Mouse (Mus musculus) heart, adult 18-20 months (tissue): ENCODE results near the gene Ppp1r35. TPM values are rescaled to one million over a fixed set of nuclear protein-coding genes. Genes with fewer than 3 reads are reported as not detected.
"Not testable (repeated sequence)": the region's sequence is repeated elsewhere in the genome, so short reads cannot be mapped to it uniquely, and the experiment has no call there.

ENCODE experiments used
- DNase-seq, 2 experiments: peaks; one replicate each; pipeline ENCODE4 v3.0.0; 2021 to 2022; ENCODE audit warnings: mixed read lengths in 1 of 2
- long read RNA-seq, 2 experiments: library from polyadenylated mRNA; stranded (forward); transcript quantifications; one replicate each; pipeline ENCODE4 v2.0.0; 2021
- total RNA-seq, 2 experiments: library from RNA; stranded (reverse); gene quantifications; 2 replicates each; pipeline ENCODE4 v1.2.3; 2021

The Ppp1r35 gene
- 10 to 100 TPM in 1 of 2 experiments, 1 to 10 TPM in 1; 9.9 to 12.0 TPM for total RNA-seq
- long read RNA-seq, experiment 1, transcript Ppp1r35-201 (4 exons, 956 nt): major isoform, 6 of 11 reads
- long read RNA-seq, experiment 1, partial matches to known transcripts: 1 of 11 reads
- long read RNA-seq, experiment 1, other reads (novel, unspliced or antisense): 4 of 11 reads
- long read RNA-seq, experiment 2, transcript Ppp1r35-201 (4 exons, 956 nt): major isoform, 5 of 10 reads
- long read RNA-seq, experiment 2, partial matches to known transcripts: 4 of 10 reads
- long read RNA-seq, experiment 2, other reads (novel, unspliced or antisense): 1 of 10 reads

DNA sequence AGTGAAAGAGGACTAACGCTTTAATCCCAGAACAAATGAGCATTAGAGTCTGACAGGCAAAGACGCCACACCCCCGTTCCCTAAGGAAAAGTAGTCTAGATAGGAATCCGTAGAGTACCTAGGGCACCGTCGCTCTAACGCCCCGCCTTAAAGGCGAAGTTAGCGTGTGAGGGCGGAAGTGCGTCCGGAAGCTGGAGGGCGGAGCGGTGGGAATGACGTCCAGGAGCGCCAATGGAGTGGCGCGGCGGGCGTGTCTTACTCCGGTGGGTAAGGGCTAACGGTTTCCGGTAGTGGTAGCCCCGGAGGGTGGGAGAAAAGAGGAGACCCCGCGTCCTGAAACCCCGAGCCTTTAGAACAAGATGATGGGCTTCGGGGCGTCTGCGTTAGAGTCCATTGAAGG, at the start of gene Ppp1r35:
Ppp1r35 (plus strand) TSS at position 215 of the 400 bp plus-strand sequence.
- peak; percentile 97 to 99 for DNase-seq

DNA sequence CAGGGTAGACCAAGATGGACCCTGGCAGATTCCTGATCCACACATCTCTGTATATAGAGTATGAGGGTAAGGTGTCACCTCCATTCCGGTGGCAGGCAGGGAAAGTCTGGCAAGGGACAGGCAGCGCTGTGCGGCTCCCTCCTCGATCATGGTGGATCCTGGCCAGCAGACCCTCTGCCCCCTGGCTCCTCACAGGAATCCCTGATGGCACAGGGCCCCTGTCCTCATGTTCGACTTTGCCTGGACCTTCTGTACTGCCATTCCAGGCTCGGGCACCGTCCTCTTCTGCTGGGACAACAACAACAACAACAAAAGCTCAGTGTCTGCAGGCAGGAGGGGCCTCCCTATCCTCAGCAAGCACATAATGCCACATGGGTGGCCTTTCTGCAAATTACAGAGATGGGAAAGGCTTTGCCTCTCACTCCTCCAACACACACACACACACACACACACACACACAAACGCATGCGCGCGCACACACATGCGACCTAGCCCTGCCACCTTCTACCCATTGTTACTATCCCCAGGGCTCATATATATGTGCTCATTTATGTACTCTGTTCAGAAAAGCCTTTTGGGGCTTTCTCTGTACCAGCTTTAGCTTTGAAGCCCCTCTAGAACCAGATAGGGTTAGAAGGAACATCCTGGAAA, 44.9 kb upstream of the Ppp1r35 start:
- no peak for DNase-seq

DNA sequence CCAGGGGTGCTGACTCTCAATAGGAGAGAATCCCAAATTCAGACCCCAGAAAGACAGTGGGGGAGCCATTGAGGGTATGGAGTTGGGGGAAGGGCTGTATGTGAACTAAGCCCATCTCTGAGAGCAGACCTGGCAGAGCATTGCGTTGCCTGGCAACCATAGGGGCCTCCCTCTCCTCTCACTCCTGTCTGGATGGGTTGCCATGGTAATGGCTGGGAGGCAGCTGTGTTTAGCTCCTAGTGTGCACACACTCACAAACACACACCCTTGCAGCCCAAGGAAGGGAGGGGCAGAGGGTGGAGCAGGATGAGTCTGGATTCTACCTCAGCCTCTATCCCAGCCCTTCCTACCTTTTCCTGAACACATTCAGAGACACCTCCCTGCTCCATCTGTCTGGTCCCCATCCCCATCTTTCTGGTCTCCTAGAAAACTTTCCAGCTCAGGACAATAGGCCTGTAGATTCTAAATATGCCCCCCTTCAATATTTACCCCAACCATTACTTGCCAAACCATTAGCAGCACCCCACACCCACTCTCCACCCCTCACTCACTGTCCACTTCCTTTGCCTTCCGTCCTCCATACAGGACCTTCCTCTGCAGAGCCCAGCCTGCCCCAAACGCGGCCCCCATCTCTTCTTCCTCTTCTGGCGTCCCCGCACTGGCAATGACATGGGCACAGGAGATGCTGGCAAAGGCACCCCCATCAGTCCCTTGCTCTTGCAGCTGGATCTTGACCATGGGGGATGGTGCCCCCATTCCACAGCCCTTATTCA, 44.2 kb upstream of the Ppp1r35 start:
- no peak for DNase-seq

DNA sequence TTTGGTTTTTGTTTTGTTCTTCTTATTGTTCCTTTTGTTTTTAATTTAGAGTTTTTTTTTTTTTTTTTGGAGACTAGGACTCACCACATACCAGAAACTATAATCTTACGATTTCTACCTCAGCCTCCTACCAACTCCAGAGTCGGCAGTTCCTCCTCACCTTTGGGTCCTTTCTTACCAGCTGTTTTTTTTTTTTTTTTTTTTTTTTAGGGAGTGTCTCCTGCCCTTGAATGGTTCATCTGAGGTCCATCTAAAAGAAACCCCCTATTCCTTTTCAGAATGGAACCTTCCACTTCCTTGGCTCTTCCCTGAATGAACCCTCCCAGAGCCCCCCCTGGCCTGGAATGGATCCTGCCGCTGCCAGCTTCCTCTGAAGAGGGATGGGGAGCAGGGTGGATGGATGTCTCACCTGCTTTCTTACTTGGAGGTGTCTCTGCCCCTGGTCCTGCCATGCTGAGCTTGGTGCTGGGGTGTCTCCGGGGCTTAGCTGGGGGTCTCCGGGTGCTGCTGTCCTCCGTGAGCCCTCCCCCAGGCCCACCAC, 41.2 kb upstream of the Ppp1r35 start:
- DNase-seq: no peak

DNA sequence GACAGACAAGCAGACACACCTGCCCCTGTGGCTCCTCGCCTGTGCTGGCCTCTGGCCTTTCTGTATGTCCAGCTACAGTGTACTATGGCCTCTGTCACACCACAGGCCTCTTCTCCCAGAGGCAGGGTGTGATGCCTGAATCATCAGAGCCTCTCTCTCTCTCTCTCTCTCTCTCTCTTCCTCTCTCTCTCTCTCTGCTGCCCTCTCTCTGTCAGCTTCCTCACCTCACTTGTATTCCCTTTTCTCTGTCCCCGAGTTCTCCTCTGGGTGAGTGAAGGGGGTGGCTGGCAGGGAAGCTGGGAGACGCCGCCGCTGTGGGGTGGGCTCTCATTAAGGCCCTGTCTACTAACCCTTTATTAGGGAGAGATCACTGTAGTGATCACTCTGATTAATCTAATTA, 40.1 kb upstream of the Ppp1r35 start:
- DNase-seq: no peak

DNA sequence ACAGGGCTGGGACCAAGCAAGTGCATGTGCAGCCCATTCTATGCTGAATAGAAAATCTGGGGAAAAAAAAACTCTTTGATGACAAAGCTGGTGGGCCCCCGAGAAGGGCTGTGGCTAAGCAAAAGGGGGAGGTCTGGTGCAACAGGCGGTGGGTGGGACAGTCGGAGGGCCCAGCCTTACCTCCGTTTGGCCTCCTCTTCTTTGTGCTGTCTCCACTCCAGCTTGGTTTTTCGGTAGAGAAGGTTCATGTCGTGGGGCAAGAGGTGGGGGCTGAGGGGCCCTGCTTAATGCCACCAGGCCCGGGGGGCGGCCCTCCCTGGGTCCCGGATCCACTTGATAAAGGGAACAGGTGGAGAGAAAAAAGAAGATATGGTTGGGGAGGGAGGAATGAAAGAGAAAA, 39.2 kb upstream of the Ppp1r35 start:
- no peak for DNase-seq

DNA sequence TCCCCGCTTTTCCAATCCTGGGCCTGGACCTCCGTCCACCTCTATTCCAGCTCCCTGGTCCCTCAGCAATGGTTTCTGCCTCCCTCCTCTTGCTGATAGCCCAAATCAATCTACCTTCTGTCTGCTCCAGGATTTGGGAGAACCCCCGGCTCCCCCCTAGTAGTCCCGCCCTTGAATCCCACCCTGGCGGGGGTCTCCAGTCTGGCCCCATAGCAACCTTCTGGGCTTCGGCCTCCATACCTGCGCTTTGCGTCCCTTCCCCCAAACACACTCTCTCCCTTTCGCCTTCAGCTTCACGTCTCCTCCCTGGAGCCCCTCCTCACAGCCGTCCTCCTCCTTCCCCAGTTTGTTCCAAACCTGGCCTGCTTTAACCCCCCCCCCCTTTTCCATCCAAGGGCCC, 38.1 kb upstream of the Ppp1r35 start:
- DNase-seq: no peak

DNA sequence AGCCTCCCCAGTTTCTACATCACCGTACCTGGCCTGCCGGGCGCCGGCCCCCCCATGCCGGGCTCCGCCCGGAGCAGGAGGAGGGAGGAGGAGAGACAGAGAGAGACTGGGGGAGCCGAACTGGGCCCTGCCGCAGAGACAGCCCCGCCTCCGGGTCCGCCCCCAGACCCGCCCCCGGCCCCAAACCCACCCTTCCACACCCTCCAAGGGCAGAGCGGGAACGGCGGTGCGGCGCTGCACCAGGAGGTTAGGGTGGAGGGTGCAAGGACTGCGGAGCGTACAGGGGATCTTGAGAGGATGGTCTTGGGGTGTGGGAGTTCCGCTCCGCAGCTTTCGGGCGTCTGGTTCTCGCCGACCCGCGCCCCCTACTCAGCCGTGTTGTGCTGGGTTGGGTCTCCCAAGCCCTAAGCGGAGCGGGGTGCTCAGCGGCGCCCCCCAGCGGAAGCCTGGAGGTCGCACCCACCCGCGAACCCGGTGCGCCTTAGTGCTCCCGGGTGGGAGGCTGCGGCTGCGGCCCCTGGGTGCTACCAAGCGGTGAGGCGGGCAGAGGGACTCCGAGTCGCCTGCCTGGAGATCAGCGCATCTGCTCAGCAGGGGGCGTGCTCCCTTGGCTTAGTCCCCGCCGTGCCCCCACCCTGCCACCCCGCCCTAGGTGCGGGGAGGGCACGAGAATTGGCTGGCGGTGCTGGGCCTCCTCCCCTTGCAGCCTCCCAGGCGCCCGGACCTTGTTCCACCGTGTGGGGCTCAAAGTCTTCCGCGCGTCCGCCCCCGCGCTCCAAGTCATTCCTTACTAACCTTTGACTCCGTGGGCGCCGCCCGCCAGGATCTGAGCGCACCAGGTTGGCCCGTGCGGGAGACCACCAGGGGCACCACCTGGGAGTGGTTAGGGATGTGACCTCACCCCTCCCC, 37.4 kb upstream of the Ppp1r35 start, which contains the start of gene Nyap1:
Nyap1 (minus strand) TSS at position 585 of the 909 bp plus-strand sequence.
- peak; percentile 75 to 87 for DNase-seq

DNA sequence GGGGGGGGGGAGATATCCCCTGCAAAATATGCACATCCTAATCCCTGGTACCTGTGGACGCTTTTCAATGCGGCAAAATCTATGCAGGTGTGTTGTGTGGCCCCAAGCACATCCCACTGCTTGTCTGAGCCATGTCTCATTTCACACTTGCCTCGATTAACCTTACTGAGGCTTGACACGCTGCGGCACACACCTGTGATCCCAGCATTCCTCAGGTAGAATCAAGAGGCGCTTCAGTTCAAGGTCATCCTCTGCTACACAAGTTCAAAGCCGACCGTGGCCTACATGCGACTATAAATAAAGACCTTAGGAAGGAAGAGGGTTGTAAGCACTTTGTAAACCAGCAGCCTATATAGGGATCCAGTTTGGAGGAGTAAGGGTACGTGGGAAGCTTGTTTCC, 36.6 kb upstream of the Ppp1r35 start:
- DNase-seq: no peak

DNA sequence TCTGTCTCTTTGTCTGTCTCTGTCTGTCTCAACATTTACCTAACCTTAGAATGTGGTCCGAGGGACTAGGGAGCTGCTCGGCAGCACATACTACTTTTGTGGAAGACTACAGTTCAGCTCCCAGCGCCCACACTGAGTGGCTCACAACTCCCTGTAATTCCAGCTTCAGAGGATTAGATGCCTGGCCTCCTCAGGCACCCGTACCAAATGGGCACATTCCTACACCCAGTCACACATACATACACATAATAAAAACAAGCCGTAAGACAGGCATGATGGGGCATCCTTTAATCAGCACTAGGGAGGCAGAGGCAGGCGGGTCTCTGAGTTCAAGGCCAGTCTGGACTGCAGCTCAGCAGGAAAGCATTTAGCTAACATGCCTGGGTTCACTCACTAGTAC, 35.8 kb upstream of the Ppp1r35 start:
- DNase-seq: no peak

DNA sequence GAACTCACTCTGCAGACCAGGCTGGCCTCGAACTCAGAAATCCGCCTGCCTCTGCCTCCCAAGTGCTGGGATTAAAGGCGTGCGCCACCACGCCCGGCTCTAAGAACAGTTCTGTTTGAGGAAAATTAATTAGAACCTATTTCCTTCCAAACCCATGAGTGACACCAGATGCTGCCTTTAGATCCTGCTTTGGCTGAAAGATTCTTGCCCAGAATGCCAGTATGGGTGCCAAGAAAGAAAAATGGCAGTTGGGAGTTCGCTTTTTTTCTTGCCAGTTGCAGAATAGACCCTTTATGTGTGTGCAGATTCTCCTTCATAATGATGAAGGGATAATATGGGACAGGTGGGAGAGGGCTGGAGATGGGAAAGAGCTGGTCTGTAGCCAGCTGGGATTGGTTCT, 34.5 kb upstream of the Ppp1r35 start:
- no peak for DNase-seq

DNA sequence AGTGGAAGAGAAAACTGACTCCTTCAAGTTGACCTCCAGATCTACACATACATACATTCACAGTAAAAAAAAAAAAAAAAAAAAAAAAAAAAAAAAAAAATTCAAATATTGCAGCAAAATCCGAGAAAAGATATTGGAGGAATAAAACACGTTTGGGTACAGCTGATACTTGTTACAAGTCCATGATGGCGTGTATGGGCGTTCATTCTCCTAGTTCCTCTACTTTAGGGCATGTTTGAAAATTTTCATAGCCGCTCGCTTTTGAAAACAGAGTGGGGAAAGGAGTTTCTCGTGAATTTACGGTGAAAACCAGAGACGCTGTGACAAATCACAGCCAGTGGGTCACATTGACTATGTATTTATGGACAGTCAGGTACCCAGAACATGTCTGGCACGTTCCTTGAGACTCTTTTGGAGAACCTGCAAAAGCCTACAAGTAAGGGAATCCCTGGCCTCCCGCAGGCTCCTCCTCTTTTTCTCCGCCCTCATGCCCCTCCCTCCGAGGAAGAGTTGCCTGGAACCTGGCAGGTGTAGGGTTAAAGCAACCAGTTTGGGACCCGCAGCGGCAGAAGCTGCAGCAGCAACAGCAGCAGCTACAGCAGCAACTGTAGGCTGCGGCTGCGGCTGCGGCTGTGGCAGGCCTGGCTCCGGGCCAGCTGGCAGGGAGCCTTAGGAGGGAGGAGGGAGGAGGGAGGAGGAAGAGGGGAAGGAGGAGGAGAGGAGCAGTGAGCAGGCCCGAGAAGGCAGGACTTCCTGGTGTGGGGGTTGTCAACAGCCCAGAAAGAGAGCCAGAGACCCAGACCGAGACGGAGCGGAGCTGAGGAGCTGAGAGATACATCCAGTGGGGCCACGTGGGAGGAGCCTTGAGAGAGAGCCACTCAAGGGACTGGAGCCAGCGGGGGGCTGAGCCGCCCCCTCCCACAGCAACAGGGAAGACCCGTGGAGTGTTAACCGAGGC, 33.2 kb upstream of the Ppp1r35 start, which contains the start of gene Tsc22d4:
Tsc22d4 (plus strand) TSS at position 517 of the 958 bp plus-strand sequence.
- DNase-seq: peak; percentile 95 to 97

DNA sequence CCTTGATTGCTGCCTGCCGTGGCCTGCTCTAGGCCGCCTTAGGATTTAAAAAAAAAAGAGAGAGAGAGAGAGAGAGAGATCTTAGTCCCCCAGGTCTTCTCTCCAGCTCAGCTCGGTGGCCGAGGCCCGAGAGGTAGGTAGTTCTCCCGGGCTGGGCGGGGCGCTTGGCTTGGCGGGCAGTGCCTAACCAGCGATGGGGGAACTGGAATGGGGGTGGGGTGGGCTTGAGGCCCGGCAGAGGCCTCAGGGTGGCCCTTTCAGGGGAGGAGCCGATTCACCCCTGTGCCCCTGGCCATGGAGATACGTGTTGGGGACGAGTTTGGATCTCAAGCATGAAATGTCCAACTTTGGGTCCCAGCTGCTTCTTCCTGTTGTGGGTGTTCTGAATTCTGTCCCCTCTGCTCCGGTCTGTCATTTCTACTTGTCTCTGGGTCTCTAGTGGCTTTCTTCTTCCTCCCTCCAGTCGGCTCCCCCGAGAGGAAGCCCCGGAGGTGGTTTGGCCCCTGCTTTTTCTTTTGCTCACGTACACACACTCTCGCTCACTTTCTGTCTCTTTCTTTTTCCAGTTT, 32.3 kb upstream of the Ppp1r35 start:
- DNase-seq: peak; percentile 82 to 85

DNA sequence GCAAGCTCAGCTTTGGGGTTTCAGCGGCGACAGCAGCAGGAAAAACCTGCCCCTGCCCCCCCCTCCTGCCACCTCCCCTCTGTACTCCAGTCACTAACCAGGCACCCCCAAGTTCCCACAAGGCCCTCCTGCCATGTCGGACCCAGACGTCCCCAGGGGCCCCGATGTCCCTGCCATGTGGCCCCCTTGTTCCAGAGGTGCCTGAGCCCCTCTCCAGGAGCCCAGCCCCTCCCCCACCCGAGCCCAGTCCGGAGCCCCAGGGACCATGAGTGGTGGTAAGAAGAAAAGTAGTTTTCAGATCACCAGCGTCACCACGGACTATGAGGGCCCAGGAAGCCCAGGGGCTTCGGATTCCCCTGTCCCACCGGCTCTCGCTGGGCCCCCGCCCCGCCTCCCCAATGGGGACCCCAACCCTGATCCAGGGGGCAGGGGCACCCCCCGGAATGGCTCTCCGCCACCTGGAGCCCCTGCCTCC, 31.8 kb upstream of the Ppp1r35 start:
- DNase-seq: no peak

DNA sequence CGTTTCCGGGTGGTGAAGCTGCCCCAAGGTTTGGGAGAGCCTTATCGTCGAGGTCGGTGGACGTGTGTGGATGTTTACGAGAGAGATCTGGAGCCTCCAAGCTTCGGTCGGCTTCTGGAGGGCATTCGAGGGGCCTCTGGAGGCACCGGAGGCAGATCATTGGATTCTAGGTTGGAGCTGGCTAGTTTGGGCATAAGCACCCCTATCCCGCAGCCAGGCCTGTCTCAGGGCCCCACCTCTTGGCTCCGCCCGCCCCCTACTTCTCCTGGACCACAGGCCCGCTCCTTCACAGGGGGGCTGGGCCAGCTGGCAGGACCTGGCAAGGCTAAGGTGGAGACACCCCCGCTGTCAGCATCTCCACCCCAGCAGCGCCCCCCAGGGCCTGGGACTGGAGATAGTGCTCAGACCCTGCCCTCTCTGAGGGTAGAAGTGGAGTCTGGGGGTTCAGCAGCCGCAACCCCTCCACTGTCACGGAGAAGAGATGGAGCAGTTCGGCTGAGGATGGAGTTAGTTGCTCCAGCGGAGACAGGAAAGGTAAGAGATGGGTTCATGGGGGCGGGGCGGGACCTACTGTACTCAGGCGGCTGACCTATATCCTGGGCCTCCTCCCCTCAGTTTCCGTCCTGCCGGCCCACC, 31.2 kb upstream of the Ppp1r35 start:
- peak; percentile 72 to 76 for DNase-seq

DNA sequence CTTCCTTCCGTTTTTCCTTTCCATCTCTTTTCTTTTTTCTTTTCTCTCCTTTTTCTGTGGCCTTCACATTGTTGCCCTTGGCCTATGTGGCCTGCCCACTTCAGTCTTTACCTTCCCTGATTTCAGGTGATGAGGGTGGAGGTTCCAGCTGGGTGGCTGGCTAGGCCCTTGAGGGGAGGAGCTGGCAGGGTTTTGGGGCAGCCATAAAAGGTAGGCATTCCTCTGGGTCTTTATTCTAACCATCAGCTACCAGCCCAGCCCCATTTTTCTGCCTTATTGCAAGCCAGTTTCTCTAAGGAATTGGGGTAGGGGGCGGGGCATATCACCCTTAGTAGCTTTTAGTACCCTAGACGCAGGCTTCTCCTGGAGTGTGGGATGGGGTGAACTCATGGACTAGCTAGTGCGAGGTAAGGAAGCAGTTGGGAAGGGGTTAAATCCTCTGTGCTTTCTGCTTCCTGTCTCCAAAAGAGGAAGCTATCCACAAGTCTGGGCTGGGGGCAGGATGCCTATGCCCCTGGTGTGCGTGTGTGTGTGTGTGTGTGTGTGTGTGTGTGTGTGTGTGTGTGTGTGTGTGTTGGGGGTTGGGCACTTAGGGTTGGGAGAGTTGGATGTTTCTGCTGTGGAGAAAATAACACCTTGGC, 30.4 kb upstream of the Ppp1r35 start:
- DNase-seq: peak; percentile 54 to 68

DNA sequence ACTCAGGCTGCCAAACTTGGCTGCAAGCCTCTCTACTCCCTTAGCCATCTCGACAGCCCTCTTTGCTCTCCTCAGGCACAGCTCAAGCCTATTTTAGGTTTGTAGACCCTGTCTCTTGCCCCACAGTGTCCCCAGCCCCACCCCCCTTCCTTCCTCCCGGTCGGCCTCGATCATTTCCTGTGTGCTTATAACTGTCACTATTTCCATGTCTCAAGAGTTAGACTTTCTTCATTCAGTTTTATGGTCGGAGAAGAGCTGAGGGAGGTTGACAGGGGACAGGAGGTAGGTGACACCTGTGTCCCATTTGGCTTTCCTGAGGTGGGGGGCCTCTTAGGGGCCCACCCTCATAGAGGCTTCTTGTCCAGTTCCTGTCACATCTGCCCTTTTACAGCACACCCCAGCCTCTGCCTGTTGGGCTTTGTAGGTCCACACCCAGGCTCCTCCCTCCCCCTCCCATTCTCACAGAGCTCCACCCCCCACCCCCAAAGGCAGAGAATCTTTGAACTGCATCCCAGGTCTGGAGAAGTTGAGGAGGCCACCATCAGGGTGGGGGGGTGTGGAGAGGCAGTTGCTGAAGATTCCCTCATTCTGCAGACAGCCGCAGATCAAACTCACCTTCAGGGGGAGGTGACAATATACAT, 29.3 kb upstream of the Ppp1r35 start:
- DNase-seq: peak; percentile 49 to 53

DNA sequence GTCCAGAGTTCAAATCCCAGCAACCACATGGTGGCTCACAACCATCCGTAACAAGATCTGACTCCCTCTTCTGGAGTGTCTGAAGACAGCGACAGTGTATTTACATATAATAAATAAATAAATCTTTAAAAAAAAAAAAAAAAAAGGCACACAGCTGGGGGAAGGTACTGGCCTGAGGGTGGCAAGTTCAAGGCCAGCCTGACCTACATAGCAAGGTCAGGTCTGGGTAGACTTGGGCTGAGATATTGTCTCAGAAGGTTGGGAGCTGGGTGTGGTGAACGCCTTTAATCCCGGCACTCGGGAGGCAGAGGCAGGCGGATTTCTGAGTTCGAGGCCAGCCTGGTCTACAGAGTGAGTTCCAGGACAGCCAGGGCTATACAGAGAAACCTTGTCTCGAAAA, 28.4 kb upstream of the Ppp1r35 start:
- DNase-seq: not testable (repeated sequence)
